Mouse (Mus musculus): ENCODE measurements around the gene Oaz1. TPM values are rescaled to one million over a fixed set of nuclear protein-coding genes. Genes with fewer than 3 reads are reported as not detected.

Gene Oaz1
- polyA plus RNA-seq, 1 experiment from 2014 or later = 1,149 TPM

DNA sequence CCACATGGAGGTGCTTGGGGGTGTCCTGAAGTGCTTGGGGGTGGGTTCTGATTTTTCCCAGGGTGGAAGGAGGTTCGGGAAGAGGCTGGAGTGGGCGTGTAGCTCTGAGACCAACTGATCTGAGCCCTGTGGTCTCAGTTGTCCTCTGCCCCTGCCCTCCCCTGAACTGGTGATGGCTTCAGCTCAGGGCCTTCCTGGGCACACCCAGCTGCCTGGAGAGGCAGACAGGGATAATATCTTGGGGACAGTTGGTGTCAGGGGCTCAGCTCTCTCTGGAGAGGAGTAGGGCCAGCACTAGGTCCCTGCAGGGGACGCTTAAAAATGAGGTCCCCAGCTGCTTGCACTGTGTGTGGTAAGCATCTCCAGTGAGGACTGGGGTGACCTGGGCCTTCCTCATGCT is 31.4 kb downstream of the Oaz1 start:
- Histone ChIP-seq H3K9ac (ENCODE audit: low read depth, low read length) (peak overlapping the region; percentile 50; the same call in 1 of the 2 replicates), H3K36me3 (ENCODE audit: control insufficient read depth, insufficient read depth, low read length) (peaks cover 9% of the 10 kb centered on the region; the same call in 1 of the 2 replicates), H3K4me3 (ENCODE audit: low read depth, low read length) (no peak overlapping the region), H3K4me1 (ENCODE audit: control insufficient read depth, insufficient read depth, low read length) (peaks cover 32% of the 10 kb centered on the region), H3K27me3 (ENCODE audit: control insufficient read depth, insufficient read depth, low read depth, low read length) (no peaks in the 10 kb centered on the region), H3K9me3 (replicated peaks; ENCODE audit: control insufficient read depth, low read length, poor library complexity, severe bottlenecking) (no peaks in the 10 kb centered on the region), H3K27ac (ENCODE audit: low read length) (no peak overlapping the region), H3K4me2 (ENCODE audit: low read length) (peak overlapping the region; percentile 9; the same call in 1 of the 2 replicates)
- no peak for ATAC-seq
- WGBS = 59% methylated on average over 3 of the region's 3 CpGs

DNA sequence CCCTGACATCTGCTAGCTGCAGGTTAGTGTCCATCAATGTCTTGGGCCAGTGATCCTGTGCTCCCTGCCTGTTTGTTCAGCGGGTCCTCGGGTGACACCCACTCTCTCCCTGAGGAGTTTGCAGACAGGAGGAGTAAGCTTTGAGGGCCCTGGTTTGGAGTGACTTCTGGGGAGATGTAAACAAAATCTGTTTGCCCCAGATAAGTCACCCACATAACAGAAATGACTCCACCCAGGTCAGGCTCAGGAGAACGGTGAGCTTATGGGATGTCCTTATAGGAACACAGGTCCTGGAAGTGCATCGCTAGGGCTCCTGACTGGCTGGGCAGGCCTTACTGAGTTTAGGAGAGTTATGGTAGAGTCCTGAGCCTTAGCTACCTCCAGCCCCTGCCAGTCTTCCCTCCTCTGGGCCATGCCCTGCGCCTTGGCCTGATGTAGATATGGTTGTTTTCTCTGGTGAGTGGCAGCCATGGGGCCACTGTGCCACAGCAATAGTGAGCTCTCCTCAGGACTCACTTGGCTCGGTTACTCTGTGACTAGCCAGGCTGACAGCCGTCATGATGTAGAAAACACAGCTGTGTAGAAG is 32.0 kb downstream of the Oaz1 start:
- Histone ChIP-seq H3K36me3 (ENCODE audit: control insufficient read depth, insufficient read depth, low read length) (peaks cover 14% of the 10 kb centered on the region; the same call in 1 of the 2 replicates), H3K27ac (ENCODE audit: low read length) (no peak overlapping the region), H3K4me1 (ENCODE audit: control insufficient read depth, insufficient read depth, low read length) (peaks cover 31% of the 10 kb centered on the region), H3K4me3 (ENCODE audit: low read depth, low read length) (no peak overlapping the region), H3K9me3 (replicated peaks; ENCODE audit: control insufficient read depth, low read length, poor library complexity, severe bottlenecking) (no peaks in the 10 kb centered on the region), H3K27me3 (ENCODE audit: control insufficient read depth, insufficient read depth, low read depth, low read length) (no peaks in the 10 kb centered on the region), H3K4me2 (ENCODE audit: low read length) (no peak overlapping the region), H3K9ac (ENCODE audit: low read depth, low read length) (no peak overlapping the region)
- 88% methylated on average over 7 of the region's 7 CpGs for WGBS
- no peak for ATAC-seq

DNA sequence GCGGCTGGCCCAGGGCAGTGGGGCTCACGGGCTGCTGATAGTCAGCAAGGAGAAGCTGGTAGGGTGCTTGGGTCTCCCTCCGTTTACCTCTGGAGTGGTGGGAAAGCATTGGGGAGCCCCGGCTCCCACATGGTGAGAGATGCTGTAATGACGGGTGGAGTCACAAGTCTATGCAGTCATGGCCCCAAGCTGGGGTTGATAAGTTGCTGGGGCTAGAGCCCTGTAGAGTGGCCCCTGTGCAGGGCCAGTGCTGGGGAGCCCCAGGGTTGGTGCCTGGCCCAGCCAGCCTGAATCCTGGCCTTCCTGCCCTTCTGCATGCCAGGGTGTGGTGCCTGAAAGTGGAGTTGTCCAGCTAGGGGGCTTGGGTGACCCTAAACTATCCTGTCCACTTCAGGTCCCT is 35.8 kb downstream of the Oaz1 start:
- Histone ChIP-seq H3K27me3 (ENCODE audit: control insufficient read depth, insufficient read depth, low read depth, low read length) (no peaks in the 10 kb centered on the region), H3K4me2 (ENCODE audit: low read length) (no peak overlapping the region), H3K36me3 (ENCODE audit: control insufficient read depth, insufficient read depth, low read length) (peaks cover 39% of the 10 kb centered on the region), H3K4me1 (ENCODE audit: control insufficient read depth, insufficient read depth, low read length) (peaks cover 3% of the 10 kb centered on the region), H3K27ac (ENCODE audit: low read length) (no peak overlapping the region), H3K9ac (ENCODE audit: low read depth, low read length) (no peak overlapping the region), H3K4me3 (ENCODE audit: low read depth, low read length) (no peak overlapping the region), H3K9me3 (replicated peaks; ENCODE audit: control insufficient read depth, low read length, poor library complexity, severe bottlenecking) (no peaks in the 10 kb centered on the region)
- ATAC-seq = no peak
- 95% methylated on average over 5 of the region's 5 CpGs for WGBS

DNA sequence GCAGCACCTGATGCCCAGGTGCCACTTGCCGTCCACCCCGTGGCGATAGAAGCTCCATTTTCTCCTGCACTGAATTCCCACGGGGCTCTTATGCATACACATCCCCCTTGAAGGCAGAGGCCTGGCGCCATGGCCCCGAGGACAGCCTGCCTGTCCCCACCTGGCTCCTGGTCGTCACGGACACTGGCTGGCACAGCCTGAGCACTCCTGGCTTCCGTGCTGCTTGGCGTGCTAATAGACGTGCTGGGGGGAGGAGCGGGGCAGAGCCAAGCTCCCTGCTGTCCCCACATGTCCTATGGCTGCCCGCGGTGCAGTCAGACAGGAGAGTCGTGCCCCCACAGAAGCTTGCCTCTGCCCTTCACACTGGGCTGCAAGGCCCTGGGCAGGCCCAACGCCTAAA is 38.0 kb downstream of the Oaz1 start:
- peaks cover 42% of the 10 kb centered on the region for H3K36me3 ChIP-seq (ENCODE audit: control insufficient read depth, insufficient read depth, low read length)
- H3K4me1 ChIP-seq (ENCODE audit: control insufficient read depth, insufficient read depth, low read length) = no peaks in the 10 kb centered on the region
- no peak for ATAC-seq

DNA sequence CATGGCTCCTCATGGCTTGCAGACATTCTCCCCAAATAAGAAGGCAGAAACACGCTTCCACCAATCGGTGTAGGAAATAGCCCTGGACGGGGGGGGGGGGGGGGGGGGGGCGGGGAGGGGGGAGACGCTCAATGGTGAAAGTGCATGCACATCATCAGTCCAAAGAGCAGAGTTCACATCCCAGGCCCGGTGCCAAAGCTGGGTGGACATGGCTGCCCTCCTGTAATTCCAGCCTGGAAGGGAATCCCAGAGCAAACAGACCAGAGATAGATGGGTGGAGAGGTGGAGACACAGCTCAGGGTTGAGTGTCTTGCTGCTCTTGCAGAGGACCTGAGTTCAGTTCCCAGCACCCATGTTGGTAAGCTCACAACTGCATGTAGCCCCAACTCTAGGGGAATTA is 44.5 kb downstream of the Oaz1 start:
- Histone ChIP-seq H3K4me3 (ENCODE audit: low read depth, low read length) (no peak overlapping the region), H3K4me1 (ENCODE audit: control insufficient read depth, insufficient read depth, low read length) (no peaks in the 10 kb centered on the region), H3K9me3 (replicated peaks; ENCODE audit: control insufficient read depth, low read length, poor library complexity, severe bottlenecking) (no peaks in the 10 kb centered on the region), H3K36me3 (ENCODE audit: control insufficient read depth, insufficient read depth, low read length) (peaks cover 8% of the 10 kb centered on the region), H3K4me2 (ENCODE audit: low read length) (no peak overlapping the region), H3K27me3 (ENCODE audit: control insufficient read depth, insufficient read depth, low read depth, low read length) (no peaks in the 10 kb centered on the region; the same call in 1 of the 2 replicates), H3K9ac (ENCODE audit: low read depth, low read length) (no peak overlapping the region), H3K27ac (ENCODE audit: low read length) (no peak overlapping the region)
- 86% methylated on average over 2 of the region's 6 CpGs for WGBS
- no peak for ATAC-seq

More for the DNA sequence above, 38.0 kb downstream of the Oaz1 start:
- Histone ChIP-seq H3K4me2 (ENCODE audit: low read length) (no peak overlapping the region), H3K27ac (ENCODE audit: low read length) (no peak overlapping the region), H3K9me3 (replicated peaks; ENCODE audit: control insufficient read depth, low read length, poor library complexity, severe bottlenecking) (no peaks in the 10 kb centered on the region), H3K27me3 (ENCODE audit: control insufficient read depth, insufficient read depth, low read depth, low read length) (no peaks in the 10 kb centered on the region), H3K4me3 (ENCODE audit: low read depth, low read length) (no peak overlapping the region), H3K9ac (ENCODE audit: low read depth, low read length) (no peak overlapping the region)
- 84% methylated on average over 16 of the region's 16 CpGs for WGBS

DNA sequence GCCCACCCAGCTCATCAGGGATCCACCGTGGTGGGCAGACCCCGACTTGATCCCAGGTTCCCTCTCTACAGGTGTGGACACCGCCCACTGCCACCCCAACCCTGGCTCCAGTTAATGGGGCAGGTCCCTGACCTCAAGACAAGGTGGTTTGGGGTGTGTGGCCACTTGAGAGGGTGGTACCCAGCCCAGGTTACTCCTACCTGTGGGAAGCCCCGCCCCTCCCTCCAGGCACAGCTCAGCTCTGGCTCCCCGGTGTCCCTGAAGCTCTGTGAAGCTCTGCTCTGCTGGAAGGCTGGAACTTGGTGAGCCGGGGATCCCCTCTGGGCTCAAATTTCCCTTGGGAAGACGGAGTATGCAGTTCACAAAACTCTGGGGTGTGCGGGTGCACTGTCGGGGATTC is 45.1 kb downstream of the Oaz1 start, which contains the start of gene Tmprss9:
Gene Tmprss9 (plus strand): TSS at position 268 of the 400 bp plus-strand sequence.
- H3K4me2 ChIP-seq (ENCODE audit: low read length) = no peak within 1 kb of the TSS
- no peaks in the 10 kb centered on the region for H3K4me1 ChIP-seq (ENCODE audit: control insufficient read depth, insufficient read depth, low read length)
- peaks cover 7% of the 10 kb centered on the region for H3K36me3 ChIP-seq (ENCODE audit: control insufficient read depth, insufficient read depth, low read length)
- H3K9ac ChIP-seq (ENCODE audit: low read depth, low read length) = no peak within 1 kb of the TSS
- no peak for ATAC-seq
- H3K9me3 ChIP-seq (replicated peaks; ENCODE audit: control insufficient read depth, low read length, poor library complexity, severe bottlenecking) = no peaks in the 10 kb centered on the region
- 34% methylated on average over 9 of the region's 9 CpGs for WGBS
- H3K27ac ChIP-seq (ENCODE audit: low read length) = no peak within 1 kb of the TSS
- H3K4me3 ChIP-seq (ENCODE audit: low read depth, low read length) = no peak within 1 kb of the TSS
- H3K27me3 ChIP-seq (ENCODE audit: control insufficient read depth, insufficient read depth, low read depth, low read length) = no peaks in the 10 kb centered on the region; the same call in 1 of the 2 replicates

DNA sequence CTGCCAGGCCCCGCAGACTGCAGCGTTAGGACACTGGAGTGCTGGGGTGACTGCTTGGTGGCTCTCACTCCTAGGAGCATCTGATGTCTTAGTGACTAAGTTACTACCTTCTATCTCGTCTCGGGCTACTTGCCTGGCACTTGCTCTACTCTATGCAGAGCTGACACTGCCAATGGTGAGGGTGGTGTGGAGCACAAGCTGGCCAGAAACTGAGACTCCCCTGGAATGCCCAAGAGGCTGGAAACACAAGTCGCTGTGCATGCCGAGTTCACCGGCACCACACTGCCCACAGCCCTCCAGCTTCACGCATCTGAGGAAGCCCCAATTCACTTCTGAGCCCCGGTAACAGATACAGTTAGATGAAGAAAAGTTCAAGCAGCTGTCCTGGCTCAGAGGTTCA is 47.6 kb downstream of the Oaz1 start:
- 81% methylated on average over 9 of the region's 9 CpGs for WGBS
- H3K4me1 ChIP-seq (ENCODE audit: control insufficient read depth, insufficient read depth, low read length) = no peaks in the 10 kb centered on the region
- H3K36me3 ChIP-seq (ENCODE audit: control insufficient read depth, insufficient read depth, low read length) = no peaks in the 10 kb centered on the region
- no peak overlapping the region for H3K27ac ChIP-seq (ENCODE audit: low read length)
- no peak overlapping the region for H3K9ac ChIP-seq (ENCODE audit: low read depth, low read length)
- no peak overlapping the region for H3K4me3 ChIP-seq (ENCODE audit: low read depth, low read length)
- H3K9me3 ChIP-seq (replicated peaks; ENCODE audit: control insufficient read depth, low read length, poor library complexity, severe bottlenecking) = no peaks in the 10 kb centered on the region
- H3K4me2 ChIP-seq (ENCODE audit: low read length) = no peak overlapping the region
- H3K27me3 ChIP-seq (ENCODE audit: control insufficient read depth, insufficient read depth, low read depth, low read length) = no peaks in the 10 kb centered on the region; the same call in 1 of the 2 replicates
- no peak for ATAC-seq

DNA sequence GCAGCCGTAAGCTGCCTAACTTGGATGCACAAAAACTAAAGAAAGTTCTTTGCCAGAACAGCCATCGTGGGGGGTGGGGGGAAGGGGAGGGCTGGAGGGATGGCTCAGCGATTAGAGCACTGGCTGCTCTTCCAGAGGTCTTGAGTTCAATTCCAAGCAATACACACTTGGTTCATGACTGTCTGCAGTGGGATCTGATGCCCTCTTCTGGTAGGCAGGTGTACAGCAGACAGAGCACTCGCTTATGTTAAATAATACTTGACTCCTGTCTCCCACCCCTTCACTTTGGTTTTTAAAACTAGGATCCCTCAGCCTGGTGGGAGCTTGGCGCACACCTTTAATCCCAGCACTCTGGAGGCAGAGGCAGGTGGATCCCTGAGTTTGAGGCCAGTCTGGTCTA is 49.6 kb downstream of the Oaz1 start:
- Histone ChIP-seq H3K27me3 (ENCODE audit: control insufficient read depth, insufficient read depth, low read depth, low read length) (no peaks in the 10 kb centered on the region; the same call in 1 of the 2 replicates), H3K9ac (ENCODE audit: low read depth, low read length) (no peak overlapping the region), H3K4me2 (ENCODE audit: low read length) (no peak overlapping the region), H3K4me3 (ENCODE audit: low read depth, low read length) (no peak overlapping the region), H3K27ac (ENCODE audit: low read length) (no peak overlapping the region), H3K4me1 (ENCODE audit: control insufficient read depth, insufficient read depth, low read length) (no peaks in the 10 kb centered on the region), H3K9me3 (replicated peaks; ENCODE audit: control insufficient read depth, low read length, poor library complexity, severe bottlenecking) (no peaks in the 10 kb centered on the region), H3K36me3 (ENCODE audit: control insufficient read depth, insufficient read depth, low read length) (no peaks in the 10 kb centered on the region)
- no peak for ATAC-seq
- 28% methylated on average over 5 of the region's 5 CpGs for WGBS

DNA sequence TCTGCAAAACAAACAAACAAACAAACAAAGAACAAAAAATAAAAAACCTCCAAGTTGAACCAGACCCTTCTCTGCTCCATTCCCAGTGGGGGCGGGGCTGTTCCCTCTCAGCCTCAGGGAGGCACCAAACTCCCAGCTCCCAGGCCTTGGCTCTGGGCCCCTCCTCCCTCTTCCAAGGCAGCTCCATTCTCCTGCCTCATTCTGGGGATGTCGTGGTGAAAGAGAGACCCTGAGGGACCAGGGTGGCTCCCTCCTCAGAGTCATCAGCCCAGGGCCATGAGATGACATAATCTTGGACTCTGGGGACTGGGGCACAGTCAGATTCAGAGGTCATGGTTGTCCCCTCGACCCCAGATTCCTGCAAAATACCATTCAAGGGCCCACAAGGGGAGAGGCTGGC is 50.1 kb downstream of the Oaz1 start:
- Histone ChIP-seq H3K36me3 (ENCODE audit: control insufficient read depth, insufficient read depth, low read length) (no peaks in the 10 kb centered on the region), H3K9ac (ENCODE audit: low read depth, low read length) (no peak overlapping the region), H3K27me3 (ENCODE audit: control insufficient read depth, insufficient read depth, low read depth, low read length) (no peaks in the 10 kb centered on the region; the same call in 1 of the 2 replicates), H3K4me1 (ENCODE audit: control insufficient read depth, insufficient read depth, low read length) (no peaks in the 10 kb centered on the region), H3K27ac (ENCODE audit: low read length) (no peak overlapping the region), H3K9me3 (replicated peaks; ENCODE audit: control insufficient read depth, low read length, poor library complexity, severe bottlenecking) (no peaks in the 10 kb centered on the region), H3K4me2 (ENCODE audit: low read length) (no peak overlapping the region), H3K4me3 (ENCODE audit: low read depth, low read length) (no peak overlapping the region)
- ATAC-seq = no peak
- 22% methylated on average over 3 of the region's 3 CpGs for WGBS
